Mouse (Mus musculus) ES-E14 (cell line): ENCODE results near the gene Rhbdd3.

Source experiments
- HCFC1 ChIP-seq: IDR thresholded peaks from 2 replicates; pipeline ENCODE4 v1.6.1; 2012; ENCODE audit warnings: low read length, inconsistent platforms, borderline replicate concordance; ENCODE audit not compliant: insufficient read depth
- MAFK ChIP-seq: IDR thresholded peaks from 2 replicates; pipeline ENCODE4 v1.6.1; 2014; ENCODE audit warnings: mild to moderate bottlenecking, low read depth, low read length, inconsistent platforms; ENCODE audit not compliant: insufficient read depth

GRCm38 (mm10) chr11:5154961-5155805 lies 56.5 kb downstream of the Rhbdd3 start:
- TF ChIP-seq HCFC1 (no peak), MAFK (no peak)
